Mouse (Mus musculus): ENCODE measurements around the gene Tmem238.
A peak's percentile ranks its signal among the peaks of the same experiment; 100 is the strongest.
"Not testable (repeated sequence)": the region's sequence is repeated elsewhere in the genome, so short reads cannot be mapped to it uniquely, and the experiment has no call there.

Tmem238 gene

GRCm38 (mm10) chr7:4789436-4789935 is at the start of gene Tmem238:
Gene Tmem238, minus strand, starts transcription at chr7:4789656.
- peak; percentile 63 for DNase-seq (ENCODE audit: low read depth, low spot score)

GRCm38 (mm10) chr7:4837639-4838038 is 48.2 kb upstream of the Tmem238 start:
- no peak for DNase-seq (ENCODE audit: low read depth, low spot score)

- DNase-seq (ENCODE audit: low read depth, low spot score): peak; percentile 69
These were observed 46.9 kb upstream of the Tmem238 start for GRCm38 (mm10) chr7:4836351-4836792.

GRCm38 (mm10) chr7:4835631-4836327 is 46.3 kb upstream of the Tmem238 start:
- no peak for DNase-seq (ENCODE audit: low read depth, low spot score)

- DNase-seq (ENCODE audit: low read depth, low spot score): no peak
These were observed 41.0 kb upstream of the Tmem238 start for GRCm38 (mm10) chr7:4830476-4830875.

GRCm38 (mm10) chr7:4825365-4825764 is 35.9 kb upstream of the Tmem238 start:
- DNase-seq (ENCODE audit: low read depth, low spot score): no peak

- DNase-seq (ENCODE audit: low read depth, low spot score): no peak
These were observed 32.9 kb upstream of the Tmem238 start for GRCm38 (mm10) chr7:4822162-4822907.

GRCm38 (mm10) chr7:4821690-4822089 is 32.2 kb upstream of the Tmem238 start:
- no peak for DNase-seq (ENCODE audit: low read depth, low spot score)

GRCm38 (mm10) chr7:4820925-4821324 is 31.5 kb upstream of the Tmem238 start:
- not testable (repeated sequence) for DNase-seq (ENCODE audit: low read depth, low spot score)

- DNase-seq (ENCODE audit: low read depth, low spot score): no peak
These were observed 27.1 kb upstream of the Tmem238 start for GRCm38 (mm10) chr7:4816559-4816958.

GRCm38 (mm10) chr7:4813105-4813791 is 23.8 kb upstream of the Tmem238 start:
- peak; percentile 64 for DNase-seq (ENCODE audit: low read depth, low spot score)

- peak; percentile 100 for DNase-seq (ENCODE audit: low read depth, low spot score)
These were observed 23.0 kb upstream of the Tmem238 start, which contains the start of gene Ube2s for GRCm38 (mm10) chr7:4812303-4813104. Gene Ube2s, minus strand, starts transcription at chr7:4812590.

GRCm38 (mm10) chr7:4811842-4812302 is 22.4 kb upstream of the Tmem238 start:
- DNase-seq (ENCODE audit: low read depth, low spot score): no peak

- not testable (repeated sequence) for DNase-seq (ENCODE audit: low read depth, low spot score)
These were observed 21.7 kb upstream of the Tmem238 start for GRCm38 (mm10) chr7:4811131-4811530.

- peak; percentile 66 for DNase-seq (ENCODE audit: low read depth, low spot score)
These were observed 17.3 kb upstream of the Tmem238 start for GRCm38 (mm10) chr7:4806716-4807115.

GRCm38 (mm10) chr7:4802247-4802646 is 12.8 kb upstream of the Tmem238 start:
- no peak for DNase-seq (ENCODE audit: low read depth, low spot score)

GRCm38 (mm10) chr7:4795767-4796433 is 6.4 kb upstream of the Tmem238 start:
- DNase-seq (ENCODE audit: low read depth, low spot score): peak; percentile 59

GRCm38 (mm10) chr7:4794631-4795168 is 5.2 kb upstream of the Tmem238 start:
- no peak for DNase-seq (ENCODE audit: low read depth, low spot score)

GRCm38 (mm10) chr7:4793674-4794073 is 4.2 kb upstream of the Tmem238 start:
- DNase-seq (ENCODE audit: low read depth, low spot score): no peak

GRCm38 (mm10) chr7:4793248-4793647 is 3.8 kb upstream of the Tmem238 start:
- not testable (repeated sequence) for DNase-seq (ENCODE audit: low read depth, low spot score)
